Mouse (Mus musculus) heart, embryonic 12.5 days (tissue): ENCODE measurements around the gene Gm42791. TPM values are rescaled to one million over a fixed set of nuclear protein-coding genes. Genes with fewer than 3 reads are reported as not detected.
A peak's percentile ranks its signal among the peaks of the same experiment; 100 is the strongest.

Source experiments
- ATAC-seq: fragments of 200-750 bp; cut with Nextera tagmentation; 2 replicates; pipeline ENCODE4 v1.8.0; 2017; ENCODE audit warnings: moderate TSS enrichment, moderate library complexity; ENCODE audit not compliant: insufficient number of reproducible peaks, low FRiP score
- H3K27ac ChIP-seq: fragments of 300-500 bp; sonication (generic); 2 replicates; pipeline ENCODE4 v1.5.1; 2016; ENCODE audit warnings: mild to moderate bottlenecking, moderate library complexity; ENCODE audit not compliant: poor library complexity, severe bottlenecking
- H3K27me3 ChIP-seq: fragments of 300-500 bp; sonication (generic); replicated peaks from 2 replicates; pipeline ENCODE4 v1.6.1; 2016; ENCODE audit warnings: mild to moderate bottlenecking, moderate library complexity
- H3K36me3 ChIP-seq: fragments of 300-500 bp; sonication (generic); 2 replicates; pipeline ENCODE4 v1.6.1; 2016; ENCODE audit warnings: mild to moderate bottlenecking, moderate library complexity
- H3K4me1 ChIP-seq: fragments of 300-500 bp; sonication (generic); replicated peaks from 2 replicates; pipeline ENCODE4 v1.6.1; 2016; ENCODE audit warnings: mild to moderate bottlenecking
- H3K4me2 ChIP-seq: fragments of 300-500 bp; sonication (generic); 2 replicates; pipeline ENCODE4 v1.6.1; 2016; ENCODE audit warnings: mild to moderate bottlenecking, moderate library complexity
- H3K4me3 ChIP-seq: fragments of 300-500 bp; sonication (generic); 2 replicates; pipeline ENCODE4 v1.5.1; 2016; ENCODE audit warnings: mild to moderate bottlenecking
- H3K9ac ChIP-seq: fragments of 300-500 bp; sonication (generic); 2 replicates; pipeline ENCODE4 v1.6.1; 2016; ENCODE audit warnings: mild to moderate bottlenecking, moderate library complexity
- H3K9me3 ChIP-seq: fragments of 300-500 bp; sonication (generic); replicated peaks from 2 replicates; pipeline ENCODE4 v1.6.1; 2016; ENCODE audit warnings: mild to moderate bottlenecking, moderate library complexity
- WGBS: fragments of 180-500 bp; shearing (Covaris S2); methylation state at CpG from one replicate; pipeline ENCODE4 v1.1.7; 2016; 5-methylcytosine and 5-hydroxymethylcytosine counted together
- polyA plus RNA-seq: library from polyadenylated mRNA; unstranded; fragments of >200 nt; fragmentation: Nextera tagmentation; extraction: Ambion mirVana; gene quantifications from 2 replicates; pipeline ENCODE4 v1.2.1, GENCODE M21; 2016

Gene Gm42791
- polyA plus RNA-seq, 1 experiment from 2014 or later, result not detected

GRCm38 (mm10) chr5:148904846-148905245, 90.1 kb downstream of the Gm42791 start:
- WGBS, result 70% methylated on average over 6 of the region's 6 CpGs
- no peak overlapping the region for H3K4me3 ChIP-seq
- no peaks in the 10 kb centered on the region for H3K9me3 ChIP-seq
- no peak overlapping the region for H3K27ac ChIP-seq
- H3K4me2 ChIP-seq, result no peak overlapping the region
- H3K36me3 ChIP-seq, result peaks cover 24% of the 10 kb centered on the region
- H3K9ac ChIP-seq, result no peak overlapping the region
- H3K4me1 ChIP-seq, result peaks cover 22% of the 10 kb centered on the region
- H3K27me3 ChIP-seq, result no peaks in the 10 kb centered on the region
- ATAC-seq, result no peak

GRCm38 (mm10) chr5:148899361-148899760, 95.6 kb downstream of the Gm42791 start:
- Histone ChIP-seq H3K4me3 (no peak overlapping the region), H3K27me3 (no peaks in the 10 kb centered on the region)
- no peak for ATAC-seq

GRCm38 (mm10) chr5:148897941-148898417, 97.0 kb downstream of the Gm42791 start:
- 60% methylated on average over 12 of the region's 12 CpGs for WGBS
- peak; percentile 48; the same call in 1 of the 2 replicates for ATAC-seq
- H3K9ac ChIP-seq, result no peak overlapping the region
- no peaks in the 10 kb centered on the region for H3K27me3 ChIP-seq
- no peaks in the 10 kb centered on the region for H3K9me3 ChIP-seq
- H3K4me2 ChIP-seq, result no peak overlapping the region
- peaks cover 5% of the 10 kb centered on the region for H3K4me1 ChIP-seq
- no peak overlapping the region for H3K4me3 ChIP-seq
- peaks cover 26% of the 10 kb centered on the region for H3K36me3 ChIP-seq
- H3K27ac ChIP-seq, result no peak overlapping the region

More at GRCm38 (mm10) chr5:148899361-148899760, 95.6 kb downstream of the Gm42791 start:
- 88% methylated on average over 7 of the region's 7 CpGs for WGBS
- peaks cover 5% of the 10 kb centered on the region for H3K4me1 ChIP-seq
- peaks cover 26% of the 10 kb centered on the region for H3K36me3 ChIP-seq
- no peak overlapping the region for H3K27ac ChIP-seq
- no peak overlapping the region for H3K9ac ChIP-seq
- H3K4me2 ChIP-seq, result no peak overlapping the region
- H3K9me3 ChIP-seq, result no peaks in the 10 kb centered on the region

- H3K36me3 ChIP-seq, result peaks cover 34% of the 10 kb centered on the region
- no peak overlapping the region for H3K4me3 ChIP-seq
- H3K4me1 ChIP-seq, result peaks cover 5% of the 10 kb centered on the region
- H3K4me2 ChIP-seq, result no peak overlapping the region
- H3K9ac ChIP-seq, result no peak overlapping the region
- no peaks in the 10 kb centered on the region for H3K9me3 ChIP-seq
- H3K27ac ChIP-seq, result no peak overlapping the region
- ATAC-seq, result peak; percentile 61
- H3K27me3 ChIP-seq, result no peaks in the 10 kb centered on the region
- WGBS, result 64% methylated on average over 14 of the region's 14 CpGs
Measured at GRCm38 (mm10) chr5:148897069-148897702, 97.8 kb downstream of the Gm42791 start.

GRCm38 (mm10) chr5:148896515-148896914, 98.4 kb downstream of the Gm42791 start:
- WGBS, result 75% methylated on average over 10 of the region's 10 CpGs
- no peak overlapping the region for H3K4me3 ChIP-seq
- no peaks in the 10 kb centered on the region for H3K27me3 ChIP-seq
- no peak overlapping the region for H3K4me2 ChIP-seq
- peaks cover 40% of the 10 kb centered on the region for H3K36me3 ChIP-seq
- H3K4me1 ChIP-seq, result peaks cover 5% of the 10 kb centered on the region
- no peak overlapping the region for H3K9ac ChIP-seq
- no peak overlapping the region for H3K27ac ChIP-seq
- no peaks in the 10 kb centered on the region for H3K9me3 ChIP-seq
- no peak for ATAC-seq

- no peak for ATAC-seq
- 85% methylated on average over 7 of the region's 7 CpGs for WGBS
Measured at GRCm38 (mm10) chr5:148895833-148896232, 99.1 kb downstream of the Gm42791 start.

GRCm38 (mm10) chr5:148895034-148895433, 99.9 kb downstream of the Gm42791 start:
- Histone ChIP-seq H3K4me3 (no peak overlapping the region), H3K4me1 (peaks cover 5% of the 10 kb centered on the region), H3K36me3 (peaks cover 48% of the 10 kb centered on the region), H3K9me3 (no peaks in the 10 kb centered on the region), H3K4me2 (no peak overlapping the region), H3K27ac (no peak overlapping the region), H3K9ac (no peak overlapping the region), H3K27me3 (no peaks in the 10 kb centered on the region)
- WGBS, result 57% methylated on average over 5 of the region's 5 CpGs
- no peak for ATAC-seq

More at GRCm38 (mm10) chr5:148895833-148896232, 99.1 kb downstream of the Gm42791 start:
- no peak overlapping the region for H3K9ac ChIP-seq
- H3K9me3 ChIP-seq, result no peaks in the 10 kb centered on the region
- no peak overlapping the region for H3K27ac ChIP-seq
- H3K4me1 ChIP-seq, result peaks cover 5% of the 10 kb centered on the region
- no peaks in the 10 kb centered on the region for H3K27me3 ChIP-seq
- peaks cover 42% of the 10 kb centered on the region for H3K36me3 ChIP-seq
- H3K4me2 ChIP-seq, result no peak overlapping the region
- no peak overlapping the region for H3K4me3 ChIP-seq

GRCm38 (mm10) chr5:148890237-148890636, 104.7 kb downstream of the Gm42791 start:
- no peak overlapping the region for H3K4me2 ChIP-seq
- peaks cover 76% of the 10 kb centered on the region for H3K36me3 ChIP-seq
- ATAC-seq, result no peak
- H3K27me3 ChIP-seq, result no peaks in the 10 kb centered on the region
- 92% methylated on average over 4 of the region's 4 CpGs for WGBS
- no peak overlapping the region for H3K9ac ChIP-seq
- H3K4me1 ChIP-seq, result peaks cover 3% of the 10 kb centered on the region; the same call in 1 of the 2 replicates
- no peaks in the 10 kb centered on the region for H3K9me3 ChIP-seq
- H3K27ac ChIP-seq, result no peak overlapping the region
- H3K4me3 ChIP-seq, result no peak overlapping the region

GRCm38 (mm10) chr5:148888032-148888431, 106.9 kb downstream of the Gm42791 start:
- Histone ChIP-seq H3K27ac (no peak overlapping the region), H3K27me3 (no peaks in the 10 kb centered on the region), H3K9me3 (no peaks in the 10 kb centered on the region), H3K36me3 (peaks cover 79% of the 10 kb centered on the region), H3K4me1 (0 out of 2 replicates have a peak, but pooled peaks cover 3% of the 10 kb centered on the region), H3K4me2 (no peak overlapping the region), H3K4me3 (no peak overlapping the region), H3K9ac (no peak overlapping the region)
- ATAC-seq, result no peak
- WGBS, result 84% methylated on average over 6 of the region's 6 CpGs

- H3K4me1 ChIP-seq, result 0 out of 2 replicates have a peak, but pooled peaks cover 3% of the 10 kb centered on the region
- peak overlapping the region; percentile 52 for H3K4me2 ChIP-seq
- no peaks in the 10 kb centered on the region for H3K27me3 ChIP-seq
- H3K9ac ChIP-seq, result no peak overlapping the region
- no peak overlapping the region; the same call in 1 of the 2 replicates for H3K4me3 ChIP-seq
- 33% methylated on average over 22 of the region's 22 CpGs for WGBS
- no peak overlapping the region for H3K27ac ChIP-seq
- H3K9me3 ChIP-seq, result no peaks in the 10 kb centered on the region
- peak; percentile 93 for ATAC-seq
- peaks cover 68% of the 10 kb centered on the region for H3K36me3 ChIP-seq
Measured at GRCm38 (mm10) chr5:148885821-148886609, 108.9 kb downstream of the Gm42791 start.

GRCm38 (mm10) chr5:148883671-148884070, 111.3 kb downstream of the Gm42791 start:
- no peaks in the 10 kb centered on the region for H3K27me3 ChIP-seq
- 89% methylated on average over 8 of the region's 8 CpGs for WGBS
- H3K27ac ChIP-seq, result no peak overlapping the region
- H3K9me3 ChIP-seq, result peaks cover 6% of the 10 kb centered on the region; the same call in 1 of the 2 replicates
- no peak overlapping the region for H3K4me3 ChIP-seq
- H3K36me3 ChIP-seq, result peaks cover 68% of the 10 kb centered on the region
- no peak for ATAC-seq
- H3K4me2 ChIP-seq, result no peak overlapping the region
- H3K4me1 ChIP-seq, result 0 out of 2 replicates have a peak, but pooled peaks cover 3% of the 10 kb centered on the region
- H3K9ac ChIP-seq, result no peak overlapping the region
